Mouse (Mus musculus) intestine, embryonic 16.5 days (tissue): ENCODE data around the gene Chst13. TPM values are rescaled to one million over a fixed set of nuclear protein-coding genes. Genes with fewer than 3 reads are reported as not detected.

Experiments
- ATAC-seq: fragments of 200-750 bp; cut with Nextera tagmentation; 2 replicates; pipeline ENCODE4 v1.8.0; 2017; ENCODE audit warnings: moderate TSS enrichment, moderate library complexity
- H3K27ac ChIP-seq: fragments of 300-500 bp; sonication (generic); 2 replicates; pipeline ENCODE4 v1.5.1; 2014; ENCODE audit warnings: mild to moderate bottlenecking, low read length
- H3K27me3 ChIP-seq: fragments of 300-500 bp; sonication (generic); replicated peaks from 2 replicates; pipeline ENCODE4 v1.6.1; 2014; ENCODE audit warnings: low read length, control low read depth, mixed read lengths; ENCODE audit not compliant: control insufficient read depth, insufficient read depth
- H3K36me3 ChIP-seq: fragments of 300-500 bp; sonication (generic); 2 replicates; pipeline ENCODE4 v1.6.1; 2014; ENCODE audit warnings: low read length, control low read depth; ENCODE audit not compliant: control insufficient read depth, insufficient read depth
- H3K4me1 ChIP-seq: fragments of 300-500 bp; sonication (generic); 2 replicates; pipeline ENCODE4 v1.6.1; 2014; ENCODE audit warnings: low read length, control low read depth, mixed read lengths; ENCODE audit not compliant: control insufficient read depth, insufficient read depth
- H3K4me2 ChIP-seq: fragments of 300-500 bp; sonication (generic); 2 replicates; pipeline ENCODE4 v1.6.1; 2014; ENCODE audit warnings: low read depth, low read length, control low read depth
- H3K4me3 ChIP-seq: fragments of 300-500 bp; sonication (generic); 2 replicates; pipeline ENCODE4 v1.5.1; 2014; ENCODE audit warnings: mild to moderate bottlenecking, low read length
- H3K9ac ChIP-seq: fragments of 300-500 bp; sonication (generic); 2 replicates; pipeline ENCODE4 v1.6.1; 2014; ENCODE audit warnings: low read depth, low read length
- H3K9me3 ChIP-seq: fragments of 300-500 bp; sonication (generic); 2 replicates; pipeline ENCODE4 v1.6.1; 2016; ENCODE audit warnings: low read length, control low read depth; ENCODE audit not compliant: control insufficient read depth
- WGBS: fragments of 180-500 bp; shearing (Covaris S2); extraction: QIAGEN DNeasy Blood & Tissue Kit; methylation state at CpG from one replicate; pipeline ENCODE4 v1.1.7; 2014; 5-methylcytosine and 5-hydroxymethylcytosine counted together
- polyA plus RNA-seq: library from polyadenylated mRNA; unstranded; fragments of >200 nt; fragmentation: Nextera tagmentation; extraction: Ambion mirVana; gene quantifications from 2 replicates; pipeline ENCODE4 v1.2.1, GENCODE M21; 2015

Chst13 gene
- polyA plus RNA-seq, 1 experiment from 2014 or later, result 1.1 TPM

GRCm38 (mm10) chr6:90324463-90324862 lies 522 bp downstream of the Chst13 start:
- Histone ChIP-seq H3K36me3 (no peaks in the 10 kb centered on the region), H3K9me3 (no peaks in the 10 kb centered on the region), H3K27ac (no peak overlapping the region), H3K9ac (no peak overlapping the region), H3K4me2 (no peak overlapping the region), H3K4me3 (no peak overlapping the region), H3K27me3 (0 out of 2 replicates have a peak, but pooled peaks cover 2% of the 10 kb centered on the region), H3K4me1 (no peaks in the 10 kb centered on the region; the same call in 1 of the 2 replicates)
- WGBS, result 49% methylated on average over 3 of the region's 3 CpGs
- ATAC-seq, result no peak

- Histone ChIP-seq H3K4me2 (no peak overlapping the region), H3K27me3 (0 out of 2 replicates have a peak, but pooled peaks cover 2% of the 10 kb centered on the region), H3K36me3 (no peaks in the 10 kb centered on the region), H3K9ac (no peak overlapping the region), H3K4me1 (no peaks in the 10 kb centered on the region; the same call in 1 of the 2 replicates), H3K9me3 (no peaks in the 10 kb centered on the region), H3K4me3 (no peak overlapping the region), H3K27ac (no peak overlapping the region)
- ATAC-seq, result no peak
- 59% methylated on average over 3 of the region's 3 CpGs for whole genome bisulfite sequencing
These were observed 959 bp downstream of the Chst13 start for GRCm38 (mm10) chr6:90324026-90324425.

GRCm38 (mm10) chr6:90321811-90322210 lies 3.2 kb downstream of the Chst13 start:
- no peaks in the 10 kb centered on the region; the same call in 1 of the 2 replicates for H3K4me1 ChIP-seq
- no peaks in the 10 kb centered on the region for H3K36me3 ChIP-seq
- no peak overlapping the region for H3K4me2 ChIP-seq
- no peak for ATAC-seq
- WGBS, result 64% methylated on average over 4 of the region's 4 CpGs
- no peak overlapping the region for H3K4me3 ChIP-seq
- H3K9me3 ChIP-seq, result no peaks in the 10 kb centered on the region
- H3K27me3 ChIP-seq, result no peaks in the 10 kb centered on the region
- no peak overlapping the region for H3K27ac ChIP-seq
- no peak overlapping the region for H3K9ac ChIP-seq

GRCm38 (mm10) chr6:90320429-90320828 lies 4.6 kb downstream of the Chst13 start:
- no peak overlapping the region for H3K27ac ChIP-seq
- H3K36me3 ChIP-seq, result no peaks in the 10 kb centered on the region
- H3K4me3 ChIP-seq, result no peak overlapping the region
- no peak overlapping the region for H3K4me2 ChIP-seq
- H3K9ac ChIP-seq, result no peak overlapping the region
- no peaks in the 10 kb centered on the region for H3K27me3 ChIP-seq
- ATAC-seq, result peak; percentile 52
- H3K4me1 ChIP-seq, result no peaks in the 10 kb centered on the region; the same call in 1 of the 2 replicates
- no peaks in the 10 kb centered on the region for H3K9me3 ChIP-seq
- 77% methylated on average over 5 of the region's 5 CpGs for WGBS

- Histone ChIP-seq H3K27me3 (no peaks in the 10 kb centered on the region), H3K9me3 (no peaks in the 10 kb centered on the region), H3K36me3 (no peaks in the 10 kb centered on the region), H3K4me3 (no peak overlapping the region), H3K4me1 (no peaks in the 10 kb centered on the region), H3K27ac (no peak overlapping the region), H3K4me2 (no peak overlapping the region), H3K9ac (no peak overlapping the region)
- 72% methylated on average over 7 of the region's 7 CpGs for WGBS
- no peak for ATAC-seq
These were observed 5.4 kb downstream of the Chst13 start for GRCm38 (mm10) chr6:90319475-90320191.

- no peak for ATAC-seq
- no peaks in the 10 kb centered on the region for H3K9me3 ChIP-seq
These were observed 6.0 kb downstream of the Chst13 start for GRCm38 (mm10) chr6:90319019-90319418.

GRCm38 (mm10) chr6:90317510-90318258 lies 7.3 kb downstream of the Chst13 start:
- H3K27ac ChIP-seq, result no peak overlapping the region
- no peaks in the 10 kb centered on the region for H3K27me3 ChIP-seq
- H3K9me3 ChIP-seq, result no peaks in the 10 kb centered on the region
- ATAC-seq, result no peak
- H3K9ac ChIP-seq, result no peak overlapping the region
- H3K36me3 ChIP-seq, result no peaks in the 10 kb centered on the region
- no peak overlapping the region for H3K4me2 ChIP-seq
- WGBS, result 77% methylated on average over 2 of the region's 2 CpGs
- no peak overlapping the region for H3K4me3 ChIP-seq
- no peaks in the 10 kb centered on the region for H3K4me1 ChIP-seq

More at GRCm38 (mm10) chr6:90319019-90319418, 6.0 kb downstream of the Chst13 start:
- H3K27ac ChIP-seq, result no peak overlapping the region
- no peak overlapping the region for H3K4me3 ChIP-seq
- H3K9ac ChIP-seq, result no peak overlapping the region
- no peaks in the 10 kb centered on the region for H3K4me1 ChIP-seq
- no peaks in the 10 kb centered on the region for H3K27me3 ChIP-seq
- 98% methylated on average over 2 of the region's 2 CpGs for WGBS
- no peaks in the 10 kb centered on the region for H3K36me3 ChIP-seq
- H3K4me2 ChIP-seq, result no peak overlapping the region

GRCm38 (mm10) chr6:90315961-90316360 lies 9.0 kb downstream of the Chst13 start:
- no peaks in the 10 kb centered on the region for H3K36me3 ChIP-seq
- no peaks in the 10 kb centered on the region for H3K27me3 ChIP-seq
- no peak overlapping the region for H3K9ac ChIP-seq
- no peak overlapping the region for H3K4me3 ChIP-seq
- H3K9me3 ChIP-seq, result no peaks in the 10 kb centered on the region; the same call in 1 of the 2 replicates
- WGBS, result 82% methylated on average over 5 of the region's 5 CpGs
- no peak for ATAC-seq
- H3K4me2 ChIP-seq, result no peak overlapping the region
- H3K4me1 ChIP-seq, result no peaks in the 10 kb centered on the region
- no peak overlapping the region for H3K27ac ChIP-seq

GRCm38 (mm10) chr6:90308839-90309778 lies 15.9 kb downstream of the Chst13 start:
- Histone ChIP-seq H3K4me2 (no peak overlapping the region), H3K9me3 (peaks cover 5% of the 10 kb centered on the region), H3K9ac (no peak overlapping the region), H3K4me1 (no peaks in the 10 kb centered on the region), H3K4me3 (no peak overlapping the region), H3K36me3 (no peaks in the 10 kb centered on the region), H3K27ac (no peak overlapping the region), H3K27me3 (no peaks in the 10 kb centered on the region)
- ATAC-seq, result no peak
- 79% methylated on average over 87 of the region's 87 CpGs for WGBS
